Mouse (Mus musculus) hindbrain, postnatal 0 days (tissue): ENCODE data around the gene Tmem239. TPM values are rescaled to one million over a fixed set of nuclear protein-coding genes. Genes with fewer than 3 reads are reported as not detected.
A peak's percentile ranks its signal among the peaks of the same experiment; 100 is the strongest.

Experiments
- ATAC-seq: fragments of 200-750 bp; cut with Nextera tagmentation; 2 replicates; pipeline ENCODE4 v1.8.0; 2017; ENCODE audit warnings: mild to moderate bottlenecking, moderate TSS enrichment, moderate library complexity
- DNase-seq: peaks from one replicate; pipeline ENCODE4 v3.0.0-alpha.2; 2015; ENCODE audit warnings: low spot score
- H3K27ac ChIP-seq: fragments of 300-500 bp; sonication (generic); 2 replicates; pipeline ENCODE4 v1.5.1; 2014; ENCODE audit warnings: mild to moderate bottlenecking
- H3K27me3 ChIP-seq: fragments of 300-500 bp; sonication (generic); 2 replicates; pipeline ENCODE4 v1.6.1; 2014; ENCODE audit warnings: low read length, mixed read lengths; ENCODE audit not compliant: insufficient read depth
- H3K36me3 ChIP-seq: fragments of 300-500 bp; sonication (generic); 2 replicates; pipeline ENCODE4 v1.6.1; 2014; ENCODE audit warnings: low read length, mixed read lengths; ENCODE audit not compliant: insufficient read depth
- H3K4me1 ChIP-seq: fragments of 300-500 bp; sonication (generic); 2 replicates; pipeline ENCODE4 v1.6.1; 2014; ENCODE audit warnings: antibody characterized with exemption, low read length, mixed read lengths; ENCODE audit not compliant: insufficient read depth
- H3K4me2 ChIP-seq: fragments of 300-500 bp; sonication (generic); 2 replicates; pipeline ENCODE4 v1.6.1; 2014; ENCODE audit warnings: low read depth, mild to moderate bottlenecking, low read length, moderate library complexity, mixed read lengths
- H3K4me3 ChIP-seq: fragments of 300-500 bp; sonication (generic); 2 replicates; pipeline ENCODE4 v1.5.1; 2014; ENCODE audit warnings: low read length
- H3K9ac ChIP-seq: fragments of 300-500 bp; sonication (generic); replicated peaks from 2 replicates; pipeline ENCODE4 v1.6.1; 2014; ENCODE audit warnings: mild to moderate bottlenecking, low read length, moderate library complexity, mixed read lengths
- H3K9me3 ChIP-seq: fragments of 300-500 bp; sonication (generic); 2 replicates; pipeline ENCODE4 v1.6.1; 2016; ENCODE audit warnings: low read length, mixed read lengths
- CTCF ChIP-seq: IDR thresholded peaks from 2 replicates; pipeline ENCODE4 v1.5.1; 2016; ENCODE audit warnings: antibody characterized with exemption, control low read depth, low read depth
- WGBS: fragments of 180-500 bp; shearing (Covaris S2); extraction: QIAGEN DNeasy Blood & Tissue Kit; methylation state at CpG from one replicate; pipeline ENCODE4 v1.1.7; 2014; 5-methylcytosine and 5-hydroxymethylcytosine counted together
- polyA plus RNA-seq: library from polyadenylated mRNA; unstranded; fragments of >200 nt; fragmentation: Nextera tagmentation; extraction: Ambion mirVana; gene quantifications from 2 replicates; pipeline ENCODE4 v1.2.1, GENCODE M21; 2015
- total RNA-seq: library from RNA; depleted of rRNA; stranded (reverse); fragments of >200 nt; gene quantifications from 2 replicates; pipeline ENCODE4 v1.2.3, GENCODE M21; 2014

Tmem239 gene
- total and polyA plus RNA-seq, 2 experiments from 2014 or later = not detected

GRCm38 (mm10) chr2:130433152-130433551 lies 26.9 kb downstream of the Tmem239 start:
- Histone ChIP-seq H3K4me3 (no peak overlapping the region), H3K36me3 (peaks cover 9% of the 10 kb centered on the region), H3K27me3 (no peaks in the 10 kb centered on the region), H3K4me1 (no peaks in the 10 kb centered on the region), H3K9ac (no peak overlapping the region), H3K4me2 (no peak overlapping the region), H3K27ac (no peak overlapping the region), H3K9me3 (no peaks in the 10 kb centered on the region)
- peak; percentile 64; the same call in 1 of the 2 replicates for ATAC-seq
- peak; percentile 80 for DNase-seq
- 20% methylated on average over 4 of the region's 4 CpGs for WGBS
- TF ChIP-seq CTCF = peak; percentile 77

GRCm38 (mm10) chr2:130436769-130437168 lies 30.5 kb downstream of the Tmem239 start:
- H3K27ac ChIP-seq = no peak overlapping the region
- TF ChIP-seq CTCF = no peak
- H3K27me3 ChIP-seq = no peaks in the 10 kb centered on the region
- H3K36me3 ChIP-seq = peaks cover 45% of the 10 kb centered on the region
- no peak overlapping the region for H3K9ac ChIP-seq
- no peak for ATAC-seq
- H3K4me3 ChIP-seq = no peak overlapping the region
- no peaks in the 10 kb centered on the region for H3K4me1 ChIP-seq
- H3K9me3 ChIP-seq = no peaks in the 10 kb centered on the region
- DNase-seq = no peak
- WGBS = 98% methylated on average over 1 of the region's 1 CpGs
- no peak overlapping the region for H3K4me2 ChIP-seq

GRCm38 (mm10) chr2:130438861-130439260 lies 32.6 kb downstream of the Tmem239 start:
- no peak overlapping the region for H3K27ac ChIP-seq
- H3K4me2 ChIP-seq = no peak overlapping the region
- peaks cover 61% of the 10 kb centered on the region for H3K36me3 ChIP-seq
- no peak overlapping the region for H3K9ac ChIP-seq
- WGBS = 77% methylated on average over 3 of the region's 3 CpGs
- DNase-seq (no peak), ATAC-seq (no peak)
- no peak overlapping the region for H3K4me3 ChIP-seq
- no peaks in the 10 kb centered on the region for H3K9me3 ChIP-seq
- H3K4me1 ChIP-seq = no peaks in the 10 kb centered on the region
- H3K27me3 ChIP-seq = no peaks in the 10 kb centered on the region
- no peak for TF ChIP-seq CTCF

- ATAC-seq (no peak; the same call in 1 of the 2 replicates), DNase-seq (no peak)
- Histone ChIP-seq H3K9ac (no peak overlapping the region), H3K4me1 (no peaks in the 10 kb centered on the region), H3K27ac (no peak overlapping the region), H3K27me3 (no peaks in the 10 kb centered on the region), H3K4me3 (no peak overlapping the region), H3K9me3 (no peaks in the 10 kb centered on the region), H3K36me3 (peaks cover 68% of the 10 kb centered on the region), H3K4me2 (no peak overlapping the region)
- TF ChIP-seq CTCF = no peak
- WGBS = 86% methylated on average over 4 of the region's 4 CpGs
Measured at GRCm38 (mm10) chr2:130439840-130440480, 33.7 kb downstream of the Tmem239 start.

- H3K9ac ChIP-seq = no peak overlapping the region
- no peaks in the 10 kb centered on the region for H3K4me1 ChIP-seq
- H3K27ac ChIP-seq = no peak overlapping the region
- H3K9me3 ChIP-seq = no peaks in the 10 kb centered on the region
- ATAC-seq (no peak), DNase-seq (no peak)
- no peaks in the 10 kb centered on the region for H3K27me3 ChIP-seq
- no peak overlapping the region for H3K4me2 ChIP-seq
- H3K4me3 ChIP-seq = no peak overlapping the region
- no peak for TF ChIP-seq CTCF
- 87% methylated on average over 10 of the region's 10 CpGs for WGBS
- peaks cover 68% of the 10 kb centered on the region for H3K36me3 ChIP-seq
Measured at GRCm38 (mm10) chr2:130442162-130442561, 35.9 kb downstream of the Tmem239 start.

GRCm38 (mm10) chr2:130448449-130448848 lies 42.2 kb downstream of the Tmem239 start:
- Histone ChIP-seq H3K4me2 (no peak overlapping the region), H3K27ac (no peak overlapping the region), H3K27me3 (no peaks in the 10 kb centered on the region), H3K4me1 (peaks cover 15% of the 10 kb centered on the region), H3K9me3 (no peaks in the 10 kb centered on the region), H3K9ac (no peak overlapping the region), H3K4me3 (no peak overlapping the region), H3K36me3 (peaks cover 11% of the 10 kb centered on the region)
- no peak for DNase-seq
- ATAC-seq = no peak
- TF ChIP-seq CTCF = 0 out of 2 replicates have a peak, but pooled peaks have one; percentile 22
